Mouse (Mus musculus): ENCODE results near the gene 6430550D23Rik. TPM values are rescaled to one million over a fixed set of nuclear protein-coding genes. Genes with fewer than 3 reads are reported as not detected.

6430550D23Rik gene
- total RNA-seq (2023; ENCODE audit: inconsistent age): 1.2 to 4.4 TPM (median 2.7 TPM) in 4 replicates

DNA sequence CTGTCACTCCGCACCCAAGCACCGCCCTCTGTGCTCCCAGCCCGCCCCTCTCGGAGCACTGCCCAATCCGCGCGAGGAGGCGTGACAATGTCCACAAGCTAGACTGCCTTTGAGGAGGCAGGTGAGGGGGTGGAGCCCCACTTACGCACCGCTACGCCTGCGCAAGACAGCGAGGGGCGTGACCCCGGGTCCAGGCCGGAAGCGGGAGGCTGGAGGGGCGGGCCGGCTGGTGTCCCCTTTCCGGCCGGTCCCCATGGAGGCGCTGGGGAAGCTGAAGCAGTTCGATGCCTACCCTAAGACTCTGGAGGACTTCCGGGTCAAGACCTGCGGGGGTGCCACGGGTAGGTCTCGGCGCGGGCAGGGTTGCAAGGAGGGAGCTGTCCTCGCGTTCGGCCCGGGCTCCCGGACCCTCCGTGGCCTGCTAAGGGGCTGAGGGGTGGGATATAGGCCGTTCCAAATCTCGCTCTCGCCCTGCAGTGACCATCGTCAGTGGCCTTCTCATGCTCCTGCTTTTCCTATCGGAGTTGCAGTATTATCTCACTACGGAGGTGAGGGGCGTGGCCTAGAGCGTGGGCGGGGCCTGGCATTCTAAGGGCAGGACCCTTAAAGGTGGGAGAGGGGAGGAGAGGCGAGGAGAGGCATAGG lies at the start of gene 6430550D23Rik, which contains the start of gene Ergic3:
Gene 6430550D23Rik (minus strand): TSS at position 90 of the 645 bp plus-strand sequence.
Gene Ergic3 (plus strand): TSS at position 158 of the 645 bp plus-strand sequence.

GRCm38 (mm10) chr2:156052816-156053215 lies 45.0 kb upstream of the 6430550D23Rik start, which contains the start of gene Fer1l4:
Gene Fer1l4, minus strand, starts transcription at chr2:156052947.

GRCm38 (mm10) chr2:155956134-155957059 lies 51.4 kb downstream of the 6430550D23Rik start, which contains the start of gene Cep250:
Gene Cep250, plus strand, starts transcription at chr2:155956458.

GRCm38 (mm10) chr2:155945124-155945523 lies 62.7 kb downstream of the 6430550D23Rik start, which contains the start of gene Gdf5:
Gene Gdf5, minus strand, starts transcription at chr2:155945367.

GRCm38 (mm10) chr2:155940681-155941080 lies 67.1 kb downstream of the 6430550D23Rik start, which contains the start of gene Gm15557:
Gene Gm15557, plus strand, starts transcription at chr2:155940728.

GRCm38 (mm10) chr2:155929531-155930442 lies 78.0 kb downstream of the 6430550D23Rik start, which contains the start of gene Uqcc1:
Gene Uqcc1, minus strand, starts transcription at chr2:155930310.

Other genes starting within 250 kb of the 6430550D23Rik start
- gene Mmp24, start 232.6 kb downstream of the 6430550D23Rik start, total RNA-seq (2023; ENCODE audit: inconsistent age): not detected in 4 replicates
- gene BC029722, start 188.6 kb downstream of the 6430550D23Rik start, total RNA-seq (2023; ENCODE audit: inconsistent age): 23.6 to 27.8 TPM (median 24.7 TPM) in 4 replicates
- gene Eif6, start 181.1 kb downstream of the 6430550D23Rik start, total RNA-seq (2023; ENCODE audit: inconsistent age): 87.8 to 99.3 TPM (median 93.3 TPM) in 4 replicates
- 0.15 to 0.33 TPM (median 0.26 TPM) in 3 of 4 replicates, not detected in the other for gene Fam83c, start 173.1 kb downstream of the 6430550D23Rik start, total RNA-seq (2023; ENCODE audit: inconsistent age)
- gene Uqcc1, start 77.7 kb downstream of the 6430550D23Rik start, total RNA-seq (2023; ENCODE audit: inconsistent age): 27.6 to 43.5 TPM (median 29.5 TPM) in 4 replicates
- not detected in 4 replicates for gene Gm15557, start 67.2 kb downstream of the 6430550D23Rik start, total RNA-seq (2023; ENCODE audit: inconsistent age)
- gene Gdf5, start 62.6 kb downstream of the 6430550D23Rik start, total RNA-seq (2023; ENCODE audit: inconsistent age): not detected in 4 replicates
- gene Cep250, start 51.5 kb downstream of the 6430550D23Rik start, total RNA-seq (2023; ENCODE audit: inconsistent age): 58.5 to 67.9 TPM (median 59.6 TPM) in 4 replicates
- gene Ergic3, start 68 bp upstream of the 6430550D23Rik start, total RNA-seq (2023; ENCODE audit: inconsistent age): 76.6 to 107 TPM (median 94.4 TPM) in 4 replicates
- not detected in 4 replicates for gene Fer1l4, start 45.0 kb upstream of the 6430550D23Rik start, total RNA-seq (2023; ENCODE audit: inconsistent age)
- 4.1 to 6.1 TPM (median 5.5 TPM) in 4 replicates for gene Spag4, start 57.2 kb upstream of the 6430550D23Rik start, total RNA-seq (2023; ENCODE audit: inconsistent age)
- gene Cpne1, start 104.0 kb upstream of the 6430550D23Rik start, total RNA-seq (2023; ENCODE audit: inconsistent age): 67.7 to 73.9 TPM (median 69.2 TPM) in 4 replicates
- gene Rbm12, start 104.0 kb upstream of the 6430550D23Rik start, total RNA-seq (2023; ENCODE audit: inconsistent age): 32.6 to 46.3 TPM (median 39.9 TPM) in 4 replicates
- gene Gm28036, start 119.1 kb upstream of the 6430550D23Rik start, total RNA-seq (2023; ENCODE audit: inconsistent age): 22.4 to 30.4 TPM (median 27.6 TPM) in 4 replicates
- gene Romo1, start 136.1 kb upstream of the 6430550D23Rik start, total RNA-seq (2023; ENCODE audit: inconsistent age): 64.5 to 98.8 TPM (median 79.6 TPM) in 4 replicates
- 27.9 to 40.3 TPM (median 31.3 TPM) in 4 replicates for gene Nfs1, start 136.2 kb upstream of the 6430550D23Rik start, total RNA-seq (2023; ENCODE audit: inconsistent age)
- 1,825 to 2,022 TPM (median 1,985 TPM) in 4 replicates for gene Rbm39, start 172.3 kb upstream of the 6430550D23Rik start, total RNA-seq (2023; ENCODE audit: inconsistent age)
- gene Phf20, start 188.5 kb upstream of the 6430550D23Rik start, total RNA-seq (2023; ENCODE audit: inconsistent age): 55.5 to 89.6 TPM (median 69.9 TPM) in 4 replicates

Measured in B cell, adult (primary cell).